ENCODE assay signal across 20 mouse cellular contexts in genomic region chr2:80973217-80973616, GRCm38 (mm10).
A peak's percentile ranks its signal among the peaks of the same experiment; 100 is the strongest.
DNase-seq lines count a peak whose midpoint lies in the region; ATAC-seq and TF ChIP-seq lines count a peak whose summit lies in the region.
"Had no signal": no experiment of that assay in that cellular context is flagged by ENCODE, and none has a peak within 500 bp of the region (broad histone marks: within the 10 kb centered on the region; RNA-seq: fewer than 3 reads in every experiment).

No protein-coding gene starts in this region.

- H3K4me2 ChIP-seq in CH12.LX (ENCODE audit: insufficient read depth, low read depth, poor library complexity, severe bottlenecking): no peak overlapping the region
- no peak overlapping the region for H3K4me2 ChIP-seq in forebrain, embryonic 16.5 days (ENCODE audit: low read length)
- H3K4me2 ChIP-seq in hindbrain, embryonic 12.5 days (replicated peaks): no peak overlapping the region

- no peaks in the 10 kb centered on the region for H3K79me2 ChIP-seq in CH12.LX (replicated peaks; ENCODE audit: control insufficient read depth, extremely low read depth, insufficient read depth, poor library complexity, severe bottlenecking)

- TF ChIP-seq EP300 in CH12.LX (IDR thresholded peaks at IDR 0.05; ENCODE audit: low read length): no peak

- H3K27me3 ChIP-seq in CH12.LX (replicated peaks): no peaks in the 10 kb centered on the region
- no peaks in the 10 kb centered on the region for H3K27me3 ChIP-seq in forebrain, embryonic 16.5 days (replicated peaks; ENCODE audit: control insufficient read depth, insufficient read depth, low read length)
- no peaks in the 10 kb centered on the region for H3K27me3 ChIP-seq in hindbrain, embryonic 12.5 days
- H3K27me3 ChIP-seq: Patski had no signal

- H3K4me3 ChIP-seq in CH12.LX (replicated peaks in 1 of 3; ENCODE audit: low read depth in 2 of 3, low read length in 2 of 3, poor library complexity in 1 of 3) (no peak overlapping the region), ES-E14 (ENCODE audit: insufficient read depth in 1 of 2, low read depth in 1 of 2, low read length in 2 of 2, poor library complexity in 1 of 2, severe bottlenecking in 1 of 2) (no peak overlapping the region)
- no peak overlapping the region for H3K4me3 ChIP-seq in forebrain, embryonic 16.5 days (replicated peaks; ENCODE audit: low read length)
- H3K4me3 ChIP-seq in hindbrain, embryonic 12.5 days: no peak overlapping the region

- in situ Hi-C loops in CH12.LX (cut with MboI; ENCODE audit: low pct_ligation_motif_present, low pct_unique_long_range_greater_than_20kb, low sequenced_read_pairs): no loop called here
- in situ Hi-C loops in ES-E14 (cut with MboI; ENCODE audit: low sequenced_read_pairs in 2 of 2, unreplicated experiment in 2 of 2): no loop called here

- TF ChIP-seq RAD21 in CH12.LX (IDR thresholded peaks at IDR 0.05; ENCODE audit: low read depth, low read length): no peak

- H3K27ac ChIP-seq in CH12.LX (ENCODE audit: insufficient read depth, low read depth) (no peak overlapping the region), ES-E14 (ENCODE audit: insufficient read depth, low read depth, low read length, poor library complexity, severe bottlenecking) (no peak overlapping the region)
- H3K27ac ChIP-seq in forebrain, embryonic 16.5 days (ENCODE audit: low read length): no peak overlapping the region
- no peak overlapping the region for H3K27ac ChIP-seq in hindbrain, embryonic 12.5 days

- ATAC-seq in forebrain, embryonic 16.5 days: no peak
- ATAC-seq in hindbrain, embryonic 12.5 days (ENCODE audit: low FRiP score): no peak
- ATAC-seq: activated CD4-positive, CD25-positive, alpha-beta regulatory T cell, adult 4 months; CD4-positive, CD25-positive, alpha-beta regulatory T cell, adult 4 months; Patski had no signal

- no peaks in the 10 kb centered on the region for H3K4me1 ChIP-seq in CH12.LX (ENCODE audit: control insufficient read depth in 1 of 2, insufficient read depth in 2 of 2)
- no peaks in the 10 kb centered on the region for H3K4me1 ChIP-seq in ES-E14 (ENCODE audit: control insufficient read depth in 2 of 2, insufficient read depth in 2 of 2, low read length in 2 of 2, poor library complexity in 1 of 2)
- 0 out of 2 replicates have a peak, but pooled peaks cover 2% of the 10 kb centered on the region for H3K4me1 ChIP-seq in forebrain, embryonic 16.5 days (replicated peaks; ENCODE audit: control insufficient read depth, insufficient read depth, low read length)
- H3K4me1 ChIP-seq in hindbrain, embryonic 12.5 days: no peaks in the 10 kb centered on the region

- H3K36me3 ChIP-seq in CH12.LX (replicated peaks in 1 of 2; ENCODE audit: control insufficient read depth in 1 of 2, insufficient read depth in 1 of 2, low read length in 1 of 2): no peaks in the 10 kb centered on the region
- no peaks in the 10 kb centered on the region for H3K36me3 ChIP-seq in ES-E14 (ENCODE audit: control insufficient read depth, insufficient read depth, low read length, poor library complexity, severe bottlenecking)
- H3K36me3 ChIP-seq in forebrain, embryonic 16.5 days (ENCODE audit: control insufficient read depth, insufficient read depth): no peaks in the 10 kb centered on the region
- H3K36me3 ChIP-seq in hindbrain, embryonic 12.5 days: no peaks in the 10 kb centered on the region
- H3K36me3 ChIP-seq: G1E had no signal

- H3K9me3 ChIP-seq in CH12.LX (replicated peaks; ENCODE audit: low read length) (peaks cover 16% of the 10 kb centered on the region), ES-E14 (ENCODE audit: control insufficient read depth, insufficient read depth, low read depth, low read length) (no peaks in the 10 kb centered on the region)
- no peaks in the 10 kb centered on the region for H3K9me3 ChIP-seq in forebrain, embryonic 16.5 days (ENCODE audit: control insufficient read depth, low read length)
- 0 out of 2 replicates have a peak, but pooled peaks cover 5% of the 10 kb centered on the region for H3K9me3 ChIP-seq in hindbrain, embryonic 12.5 days (replicated peaks)

- 85% methylated on average over 2 of the region's 2 CpGs for WGBS in forebrain, embryonic 16.5 days
- WGBS in hindbrain, embryonic 12.5 days: 89% methylated on average over 2 of the region's 2 CpGs

- DNase-seq in CH12.LX (ENCODE audit: extremely low read depth): no peak
- no peak for DNase-seq in ES-E14 (ENCODE audit: low read depth, low spot score)
- DNase-seq: adrenal gland, adult 2 months; adrenal gland, adult 8-10 months; adrenal gland, postnatal 10 days; adrenal gland, postnatal 14 days; adrenal gland, postnatal 25 days; adrenal gland, postnatal 36 days; B cell, adult 2 months; cerebellum, adult 11 months; cerebellum, adult 11-12 months; cerebellum, adult 18-20 months; cerebellum, adult 2 months; cerebellum, adult 8-10 months had no signal

- dilution Hi-C loops in CH12.LX (cut with MboI; ENCODE audit: extremely low pct_ligation_motif_present, extremely low pct_unique_long_range_greater_than_20kb, low sequenced_read_pairs): no loop called here

- H3K9ac ChIP-seq in CH12.LX (ENCODE audit: insufficient read depth, low read depth) (no peak overlapping the region), ES-E14 (ENCODE audit: insufficient read depth, low read depth, low read length, poor library complexity, severe bottlenecking) (no peak overlapping the region)
- no peak overlapping the region for H3K9ac ChIP-seq in forebrain, embryonic 16.5 days (replicated peaks; ENCODE audit: low read depth, low read length)
- no peak overlapping the region for H3K9ac ChIP-seq in hindbrain, embryonic 12.5 days

- no peak for TF ChIP-seq POLR2A in CH12.LX (IDR thresholded peaks at IDR 0.05; ENCODE audit: low read depth, low read length)

- no peak for TF ChIP-seq CTCF in CH12.LX (conservative IDR thresholded peaks at IDR 0.05 in 1 of 2, IDR thresholded peaks at IDR 0.05 in 1 of 2; ENCODE audit: low read depth in 2 of 2, low read length in 2 of 2)

TF ChIP-seq in CH12.LX, 34 proteins besides CTCF, POLR2A, EP300 and RAD21:
- TF ChIP-seq MAFK (IDR thresholded peaks at IDR 0.05; ENCODE audit: insufficient replicate concordance, low read length) (0 out of 2 replicates have a peak, but pooled peaks have one; percentile 50), MAX (IDR thresholded peaks at IDR 0.05; ENCODE audit: low read length) (no peak), USF1 (IDR thresholded peaks at IDR 0.05; ENCODE audit: low read depth, low read length) (no peak), HCFC1 (IDR thresholded peaks at IDR 0.05; ENCODE audit: low read depth, low read length) (no peak), MYC (IDR thresholded peaks at IDR 0.05; ENCODE audit: low read depth, low read length) (no peak), ZC3H11A (IDR thresholded peaks at IDR 0.05; ENCODE audit: low read depth, low read length) (no peak)

TF ChIP-seq in ES-E14, 5 proteins besides CTCF, POLR2A, EP300 and RAD21:
- no peak for TF ChIP-seq HCFC1 (IDR thresholded peaks at IDR 0.05; ENCODE audit: borderline replicate concordance, insufficient read depth, low read length)
- TF ChIP-seq MAFK (IDR thresholded peaks at IDR 0.05; ENCODE audit: insufficient read depth, low read depth, low read length): peak; percentile 73; the same call in 1 of the 2 replicates
